Mouse (Mus musculus): Measurements from ENCODE around the gene Frs2. TPM values are rescaled to one million over a fixed set of nuclear protein-coding genes. Genes with fewer than 3 reads are reported as not detected.

Gene Frs2
- polyA plus RNA-seq, 1 experiment from 2014 or later, result 34.1 TPM

GRCm38 (mm10) chr10:117120051-117120666 is 28.2 kb downstream of the Frs2 start:
- H3K27ac ChIP-seq (ENCODE audit: low read depth, low read length), result no peak overlapping the region
- 89% methylated on average over 7 of the region's 7 CpGs for whole genome bisulfite sequencing
- no peaks in the 10 kb centered on the region for H3K27me3 ChIP-seq (ENCODE audit: control insufficient read depth, insufficient read depth, low read length)
- no peak for ATAC-seq (ENCODE audit: low read depth)
- no peak overlapping the region for H3K4me3 ChIP-seq (ENCODE audit: low read depth, low read length)
- no peaks in the 10 kb centered on the region for H3K9me3 ChIP-seq (ENCODE audit: control insufficient read depth, low read length)
- no peak overlapping the region for H3K4me2 ChIP-seq (ENCODE audit: low read depth, low read length)
- no peaks in the 10 kb centered on the region for H3K36me3 ChIP-seq (ENCODE audit: control insufficient read depth, insufficient read depth, low read length)
- H3K4me1 ChIP-seq (ENCODE audit: control insufficient read depth, insufficient read depth, low read length), result no peaks in the 10 kb centered on the region
- H3K9ac ChIP-seq (replicated peaks; ENCODE audit: low read depth, low read length), result no peak overlapping the region

- Histone ChIP-seq H3K27me3 (ENCODE audit: control insufficient read depth, insufficient read depth, low read length) (no peaks in the 10 kb centered on the region), H3K27ac (ENCODE audit: low read depth, low read length) (no peak overlapping the region), H3K9ac (replicated peaks; ENCODE audit: low read depth, low read length) (no peak overlapping the region), H3K4me2 (ENCODE audit: low read depth, low read length) (no peak overlapping the region), H3K4me1 (ENCODE audit: control insufficient read depth, insufficient read depth, low read length) (no peaks in the 10 kb centered on the region), H3K36me3 (ENCODE audit: control insufficient read depth, insufficient read depth, low read length) (no peaks in the 10 kb centered on the region), H3K9me3 (ENCODE audit: control insufficient read depth, low read length) (no peaks in the 10 kb centered on the region), H3K4me3 (ENCODE audit: low read depth, low read length) (no peak overlapping the region)
- no peak for ATAC-seq (ENCODE audit: low read depth)
- WGBS, result 81% methylated on average over 11 of the region's 11 CpGs
These were observed 28.8 kb downstream of the Frs2 start for GRCm38 (mm10) chr10:117119531-117119930.

GRCm38 (mm10) chr10:117118421-117118831 is 29.9 kb downstream of the Frs2 start:
- H3K27ac ChIP-seq (ENCODE audit: low read depth, low read length), result no peak overlapping the region
- no peak for ATAC-seq (ENCODE audit: low read depth)
- H3K4me1 ChIP-seq (ENCODE audit: control insufficient read depth, insufficient read depth, low read length), result no peaks in the 10 kb centered on the region
- WGBS, result 89% methylated on average over 7 of the region's 7 CpGs
- no peak overlapping the region for H3K9ac ChIP-seq (replicated peaks; ENCODE audit: low read depth, low read length)
- no peaks in the 10 kb centered on the region for H3K9me3 ChIP-seq (ENCODE audit: control insufficient read depth, low read length)
- H3K4me2 ChIP-seq (ENCODE audit: low read depth, low read length), result no peak overlapping the region
- no peaks in the 10 kb centered on the region for H3K36me3 ChIP-seq (ENCODE audit: control insufficient read depth, insufficient read depth, low read length)
- H3K4me3 ChIP-seq (ENCODE audit: low read depth, low read length), result no peak overlapping the region
- H3K27me3 ChIP-seq (ENCODE audit: control insufficient read depth, insufficient read depth, low read length), result no peaks in the 10 kb centered on the region

GRCm38 (mm10) chr10:117115652-117116051 is 32.7 kb downstream of the Frs2 start:
- 58% methylated on average over 3 of the region's 3 CpGs for WGBS
- Histone ChIP-seq H3K4me3 (ENCODE audit: low read depth, low read length) (no peak overlapping the region), H3K4me1 (ENCODE audit: control insufficient read depth, insufficient read depth, low read length) (no peaks in the 10 kb centered on the region), H3K27me3 (ENCODE audit: control insufficient read depth, insufficient read depth, low read length) (no peaks in the 10 kb centered on the region), H3K36me3 (ENCODE audit: control insufficient read depth, insufficient read depth, low read length) (no peaks in the 10 kb centered on the region), H3K9ac (replicated peaks; ENCODE audit: low read depth, low read length) (no peak overlapping the region), H3K9me3 (ENCODE audit: control insufficient read depth, low read length) (no peaks in the 10 kb centered on the region), H3K4me2 (ENCODE audit: low read depth, low read length) (no peak overlapping the region), H3K27ac (ENCODE audit: low read depth, low read length) (no peak overlapping the region)
- no peak for ATAC-seq (ENCODE audit: low read depth)

- no peaks in the 10 kb centered on the region for H3K9me3 ChIP-seq (ENCODE audit: control insufficient read depth, low read length)
- H3K27me3 ChIP-seq (ENCODE audit: control insufficient read depth, insufficient read depth, low read length), result no peaks in the 10 kb centered on the region
- no peak overlapping the region for H3K4me2 ChIP-seq (ENCODE audit: low read depth, low read length)
- H3K4me3 ChIP-seq (ENCODE audit: low read depth, low read length), result no peak overlapping the region
- no peak for ATAC-seq (ENCODE audit: low read depth)
- 35% methylated on average over 2 of the region's 2 CpGs for WGBS
- H3K9ac ChIP-seq (replicated peaks; ENCODE audit: low read depth, low read length), result no peak overlapping the region
- 0 out of 2 replicates have a peak, but pooled peaks cover 3% of the 10 kb centered on the region for H3K4me1 ChIP-seq (ENCODE audit: control insufficient read depth, insufficient read depth, low read length)
- no peak overlapping the region for H3K27ac ChIP-seq (ENCODE audit: low read depth, low read length)
- no peaks in the 10 kb centered on the region for H3K36me3 ChIP-seq (ENCODE audit: control insufficient read depth, insufficient read depth, low read length)
These were observed 35.8 kb downstream of the Frs2 start for GRCm38 (mm10) chr10:117112545-117112944.

GRCm38 (mm10) chr10:117111455-117111854 is 36.9 kb downstream of the Frs2 start:
- 0 out of 2 replicates have a peak, but pooled peaks cover 3% of the 10 kb centered on the region for H3K4me1 ChIP-seq (ENCODE audit: control insufficient read depth, insufficient read depth, low read length)
- 54% methylated on average over 7 of the region's 7 CpGs for WGBS
- H3K4me2 ChIP-seq (ENCODE audit: low read depth, low read length), result no peak overlapping the region
- H3K27ac ChIP-seq (ENCODE audit: low read depth, low read length), result no peak overlapping the region
- H3K9ac ChIP-seq (replicated peaks; ENCODE audit: low read depth, low read length), result no peak overlapping the region
- H3K9me3 ChIP-seq (ENCODE audit: control insufficient read depth, low read length), result no peaks in the 10 kb centered on the region
- no peak for ATAC-seq (ENCODE audit: low read depth)
- no peaks in the 10 kb centered on the region for H3K27me3 ChIP-seq (ENCODE audit: control insufficient read depth, insufficient read depth, low read length)
- H3K36me3 ChIP-seq (ENCODE audit: control insufficient read depth, insufficient read depth, low read length), result no peaks in the 10 kb centered on the region
- H3K4me3 ChIP-seq (ENCODE audit: low read depth, low read length), result no peak overlapping the region

GRCm38 (mm10) chr10:117110271-117110670 is 38.1 kb downstream of the Frs2 start:
- no peak overlapping the region for H3K27ac ChIP-seq (ENCODE audit: low read depth, low read length)
- ATAC-seq (ENCODE audit: low read depth), result no peak
- 80% methylated on average over 3 of the region's 3 CpGs for WGBS
- H3K27me3 ChIP-seq (ENCODE audit: control insufficient read depth, insufficient read depth, low read length), result no peaks in the 10 kb centered on the region
- H3K36me3 ChIP-seq (ENCODE audit: control insufficient read depth, insufficient read depth, low read length), result no peaks in the 10 kb centered on the region
- no peak overlapping the region for H3K9ac ChIP-seq (replicated peaks; ENCODE audit: low read depth, low read length)
- H3K4me3 ChIP-seq (ENCODE audit: low read depth, low read length), result no peak overlapping the region
- 0 out of 2 replicates have a peak, but pooled peaks cover 3% of the 10 kb centered on the region for H3K4me1 ChIP-seq (ENCODE audit: control insufficient read depth, insufficient read depth, low read length)
- no peak overlapping the region for H3K4me2 ChIP-seq (ENCODE audit: low read depth, low read length)
- no peaks in the 10 kb centered on the region for H3K9me3 ChIP-seq (ENCODE audit: control insufficient read depth, low read length)

DNA sequence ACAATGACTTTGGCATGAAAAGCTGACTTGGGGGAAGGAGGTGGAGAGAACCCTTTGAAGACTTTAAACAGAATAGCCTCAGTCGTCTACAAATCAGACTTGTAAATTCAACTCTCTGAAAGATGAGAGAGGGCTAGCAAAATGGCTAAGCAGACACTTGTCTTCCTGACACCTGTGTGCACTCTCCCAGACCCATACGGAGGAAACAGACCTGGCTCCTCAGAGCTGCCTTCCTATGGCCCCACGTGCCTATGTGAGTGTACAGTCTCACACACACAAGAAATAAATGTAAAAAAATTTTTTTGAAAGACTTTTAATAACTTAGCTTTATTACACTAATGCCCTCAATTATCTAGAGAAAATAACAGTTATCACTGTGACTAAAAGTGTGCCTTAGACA is 41.6 kb downstream of the Frs2 start:
- H3K9me3 ChIP-seq (ENCODE audit: control insufficient read depth, low read length), result no peaks in the 10 kb centered on the region
- H3K4me3 ChIP-seq (ENCODE audit: low read depth, low read length), result no peak overlapping the region
- H3K4me2 ChIP-seq (ENCODE audit: low read depth, low read length), result no peak overlapping the region
- ATAC-seq (ENCODE audit: low read depth), result no peak
- H3K9ac ChIP-seq (replicated peaks; ENCODE audit: low read depth, low read length), result no peak overlapping the region
- H3K27ac ChIP-seq (ENCODE audit: low read depth, low read length), result no peak overlapping the region
- H3K4me1 ChIP-seq (ENCODE audit: control insufficient read depth, insufficient read depth, low read length), result 0 out of 2 replicates have a peak, but pooled peaks cover 3% of the 10 kb centered on the region
- no peaks in the 10 kb centered on the region for H3K27me3 ChIP-seq (ENCODE audit: control insufficient read depth, insufficient read depth, low read length)
- H3K36me3 ChIP-seq (ENCODE audit: control insufficient read depth, insufficient read depth, low read length), result no peaks in the 10 kb centered on the region
- 24% methylated on average over 3 of the region's 3 CpGs for WGBS

- Histone ChIP-seq H3K36me3 (ENCODE audit: control insufficient read depth, insufficient read depth, low read length) (no peaks in the 10 kb centered on the region), H3K9ac (replicated peaks; ENCODE audit: low read depth, low read length) (no peak overlapping the region), H3K4me1 (ENCODE audit: control insufficient read depth, insufficient read depth, low read length) (0 out of 2 replicates have a peak, but pooled peaks cover 3% of the 10 kb centered on the region), H3K4me2 (ENCODE audit: low read depth, low read length) (no peak overlapping the region), H3K4me3 (ENCODE audit: low read depth, low read length) (no peak overlapping the region), H3K9me3 (ENCODE audit: control insufficient read depth, low read length) (no peaks in the 10 kb centered on the region), H3K27ac (ENCODE audit: low read depth, low read length) (no peak overlapping the region), H3K27me3 (ENCODE audit: control insufficient read depth, insufficient read depth, low read length) (no peaks in the 10 kb centered on the region)
- 13% methylated on average over 4 of the region's 4 CpGs for WGBS
- ATAC-seq (ENCODE audit: low read depth), result no peak
These were observed 42.1 kb downstream of the Frs2 start for GRCm38 (mm10) chr10:117106244-117106643.
